Mouse (Mus musculus) left cerebral cortex, postnatal 25 days (tissue): ENCODE data around the gene Rln1. TPM values are rescaled to one million over a fixed set of nuclear protein-coding genes. Genes with fewer than 3 reads are reported as not detected.

Experiments
- DNase-seq, 2 experiments: peaks; one replicate each; pipeline ENCODE4 v3.0.0; 2022; ENCODE audit warnings: low spot score in 2 of 2, mixed read lengths in 1 of 2
- intact Hi-C: fragments of 180-260 bp; cut with DNase I; formaldehyde crosslinking; loops from one replicate; pipeline ENCODE4 v1.15.1; 2025
- total RNA-seq, 2 experiments: library from RNA; stranded (reverse); gene quantifications; 2 replicates each; pipeline ENCODE4 v1.2.3; 2021

Rln1 gene
- total RNA-seq, 2 experiments from 2014 or later: 0.64 to 0.87 TPM

- intact Hi-C loops: loop anchor here (5.0 kb wide), 1 partner anchor 43 kb away; no protein-coding TSS in a partner anchor
- DNase-seq: no peak
Measured at GRCm38 (mm10) chr19:29308832-29309231, 25.6 kb downstream of the Rln1 start.

DNA sequence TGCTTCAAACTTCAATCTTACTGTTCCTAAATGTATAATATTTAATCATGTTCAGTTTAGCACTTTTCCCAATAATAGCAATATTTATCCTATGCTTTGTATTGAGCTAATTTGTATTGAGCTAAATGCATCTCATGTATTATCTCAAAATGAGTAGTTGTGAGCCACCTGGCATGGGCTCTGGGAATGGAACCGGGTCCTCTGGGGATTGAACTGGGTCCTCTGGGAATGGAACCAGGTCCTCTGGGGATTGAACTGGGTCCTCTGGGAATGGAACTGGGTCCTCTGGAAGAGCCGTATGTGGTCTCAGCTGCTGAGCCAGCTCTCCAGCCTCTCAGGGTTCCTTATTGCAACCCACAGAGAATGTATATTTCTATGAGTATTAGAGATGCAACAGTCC is 32.4 kb downstream of the Rln1 start:
- no peak for DNase-seq
- intact Hi-C loops: no loop called here

- intact Hi-C loops: no loop called here
- DNase-seq: no peak
Measured at GRCm38 (mm10) chr19:29300919-29301318, 33.6 kb downstream of the Rln1 start.

DNA sequence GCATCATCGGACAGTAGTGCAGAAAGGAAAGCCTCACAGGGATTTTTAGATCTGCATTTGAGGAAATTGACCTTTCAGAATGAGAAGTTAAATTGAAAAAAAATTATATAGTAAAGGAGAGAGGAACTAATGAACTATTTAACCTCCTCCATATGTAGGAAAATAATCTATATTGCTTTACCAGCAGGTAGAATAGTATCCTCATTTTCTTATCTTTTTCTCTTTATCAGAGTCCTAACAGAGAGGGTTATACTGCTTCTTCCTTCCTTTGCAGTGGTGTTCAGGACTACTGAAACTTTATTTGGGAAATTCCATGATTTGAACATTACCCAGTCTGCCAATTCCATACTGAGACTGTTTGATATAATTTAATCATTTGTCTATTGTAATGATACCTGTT is 37.1 kb downstream of the Rln1 start:
- no peak for DNase-seq
- intact Hi-C loops: no loop called here

DNA sequence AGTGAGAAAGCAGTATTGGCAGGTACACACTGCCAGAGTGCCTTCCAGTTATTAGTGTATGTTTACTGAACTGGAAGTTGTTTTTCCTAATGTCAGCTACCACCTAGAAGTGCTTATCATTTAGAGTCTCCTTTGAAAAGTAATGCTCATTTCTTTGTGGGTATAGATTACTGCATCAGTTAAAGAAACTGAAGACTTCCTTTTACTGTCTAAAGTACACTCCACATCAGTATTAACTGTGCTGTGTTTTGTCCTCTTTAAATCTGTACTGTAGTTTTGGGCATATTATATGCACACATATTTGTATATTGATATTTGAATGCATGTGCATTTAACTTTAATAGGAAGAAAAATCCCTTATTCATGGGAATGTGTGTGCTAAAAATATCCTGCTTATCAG is 38.3 kb downstream of the Rln1 start:
- no peak for DNase-seq
- intact Hi-C loops: no loop called here

DNA sequence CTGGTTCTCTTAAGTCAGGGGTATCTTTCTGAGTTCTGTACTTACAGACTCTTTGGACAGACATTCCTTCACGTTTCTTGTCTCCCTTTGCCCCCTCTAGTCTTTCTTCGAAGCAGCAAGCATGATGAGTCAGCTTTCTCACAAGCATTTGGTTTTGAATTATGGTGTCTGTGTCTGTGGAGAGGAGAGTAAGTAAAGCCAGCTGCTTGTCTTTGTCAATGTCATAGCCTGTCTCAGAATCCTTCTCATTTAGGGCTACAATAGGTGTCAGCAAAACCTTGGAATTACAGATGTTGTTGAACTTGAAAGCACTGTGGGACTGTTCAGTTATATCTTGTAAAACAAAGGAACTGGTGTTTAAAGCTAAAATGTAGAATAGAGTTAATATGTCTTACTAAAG is 39.7 kb downstream of the Rln1 start:
- DNase-seq: no peak
- intact Hi-C loops: no loop called here

- DNase-seq: no peak
- intact Hi-C loops: no loop called here
Measured at GRCm38 (mm10) chr19:29292546-29292945, 41.9 kb downstream of the Rln1 start.

GRCm38 (mm10) chr19:29291532-29291931 is 42.9 kb downstream of the Rln1 start:
- intact Hi-C loops: no loop called here
- DNase-seq: no peak

GRCm38 (mm10) chr19:29287863-29288262 is 46.6 kb downstream of the Rln1 start:
- DNase-seq: no peak
- intact Hi-C loops: no loop called here

DNA sequence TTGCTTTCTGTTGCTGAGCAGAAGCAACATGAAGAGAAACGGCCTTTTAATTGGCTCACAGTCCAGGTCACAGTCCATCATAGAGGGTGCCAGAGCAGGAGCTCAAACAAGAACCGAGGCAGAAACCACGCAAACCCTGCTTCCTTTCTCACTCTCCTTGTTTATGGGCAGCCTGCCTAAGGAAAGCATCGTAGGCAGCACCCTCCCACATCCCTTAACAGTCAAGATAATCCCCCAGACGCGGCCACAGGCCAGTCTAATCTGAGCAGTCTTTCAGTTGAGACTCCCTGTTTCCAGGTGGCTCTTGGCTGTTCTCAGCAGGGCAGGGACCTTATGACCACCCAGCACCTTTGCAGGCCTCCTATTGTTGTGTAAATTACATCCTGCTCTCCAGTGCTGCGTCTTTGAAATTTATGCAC is 49.0 kb downstream of the Rln1 start:
- peak in 1 of 2 experiments; percentile 58 for DNase-seq
- intact Hi-C loops: no loop called here

Other genes with a start within 250 kb of the Rln1 start
- 10 to 100 TPM; 12.5 to 13.3 TPM for gene Rcl1, start 233.3 kb downstream of the Rln1 start, total RNA-seq
- gene Jak2, start 82.8 kb downstream of the Rln1 start, total RNA-seq: 10 to 100 TPM; 32.9 to 36.0 TPM
- gene Insl6, start 9.3 kb downstream of the Rln1 start, total RNA-seq: under 1 TPM in 1 of 2 experiments, not detected in 1; 0.50 TPM
- gene Plgrkt, start 32.7 kb upstream of the Rln1 start, total RNA-seq: 10 to 100 TPM; 23.2 to 28.9 TPM
- gene Cd274, start 32.8 kb upstream of the Rln1 start, total RNA-seq: under 1 TPM; 0.53 to 0.80 TPM
- under 1 TPM in 1 of 2 experiments, not detected in 1; 0.21 TPM for gene Pdcd1lg2, start 76.2 kb upstream of the Rln1 start, total RNA-seq
- 10 to 100 TPM; 36.6 to 37.1 TPM for gene Ric1, start 187.6 kb upstream of the Rln1 start, total RNA-seq